21 mouse cellular contexts compared by ENCODE assay signal in the genomic region with DNA sequence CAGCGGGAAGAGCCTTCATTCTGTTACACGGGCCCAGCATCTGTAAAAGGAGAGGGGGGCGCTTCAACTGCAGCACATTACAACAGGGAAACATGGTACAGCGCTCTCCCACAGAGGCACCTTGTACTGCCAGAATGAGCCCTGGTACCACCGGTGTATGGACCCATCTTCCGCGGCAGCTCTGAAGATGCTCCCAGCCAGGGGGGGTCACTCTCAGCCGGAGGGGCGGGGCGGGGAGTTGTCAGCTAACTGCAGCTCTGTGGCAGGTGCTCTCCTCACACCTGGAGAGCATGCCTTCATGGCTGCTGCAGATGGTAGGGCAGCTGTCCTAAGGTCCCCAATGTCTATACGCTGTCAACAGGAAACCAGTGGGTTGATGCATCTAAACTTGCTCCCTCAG. TPM values are rescaled to one million over a fixed set of nuclear protein-coding genes. Genes with fewer than 3 reads are reported as not detected.
A peak's percentile ranks its signal among the peaks of the same experiment; 100 is the strongest.
DNase-seq lines count a peak whose midpoint lies in the region; ATAC-seq lines count a peak whose summit lies in the region.
"Had no signal": no experiment of that assay in that cellular context is flagged by ENCODE, and none has a peak within 500 bp of the region (broad histone marks: within the 10 kb centered on the region; RNA-seq: fewer than 3 reads in every experiment).

No protein-coding gene starts in this region.

- H3K9me3 ChIP-seq in hindbrain, embryonic 13.5 days, result no peaks in the 10 kb centered on the region
- no peaks in the 10 kb centered on the region for H3K9me3 ChIP-seq in hindbrain, embryonic 11.5 days (ENCODE audit: control insufficient read depth, low read length)
- no peaks in the 10 kb centered on the region for H3K9me3 ChIP-seq in neural tube, embryonic 13.5 days
- H3K9me3 ChIP-seq in neural tube, embryonic 15.5 days (replicated peaks), result no peaks in the 10 kb centered on the region
- H3K9me3 ChIP-seq in midbrain, embryonic 15.5 days, result no peaks in the 10 kb centered on the region
- H3K9me3 ChIP-seq: embryonic facial prominence, embryonic 12.5 days; forebrain, embryonic 13.5 days; heart, embryonic 15.5 days had no signal

- peaks cover 87% of the 10 kb centered on the region for H3K4me1 ChIP-seq in hindbrain, embryonic 13.5 days (replicated peaks)
- peaks cover 8% of the 10 kb centered on the region; the same call in 1 of the 2 replicates for H3K4me1 ChIP-seq in hindbrain, embryonic 11.5 days (replicated peaks; ENCODE audit: control insufficient read depth, insufficient read depth, low read length)
- peaks cover 92% of the 10 kb centered on the region for H3K4me1 ChIP-seq in neural tube, embryonic 13.5 days (replicated peaks)
- peaks cover 76% of the 10 kb centered on the region for H3K4me1 ChIP-seq in neural tube, embryonic 15.5 days
- H3K4me1 ChIP-seq in midbrain, embryonic 15.5 days, result peaks cover 67% of the 10 kb centered on the region

- no peaks in the 10 kb centered on the region for H3K36me3 ChIP-seq in hindbrain, embryonic 13.5 days
- H3K36me3 ChIP-seq in hindbrain, embryonic 11.5 days (ENCODE audit: control insufficient read depth, insufficient read depth, low read length), result no peaks in the 10 kb centered on the region
- H3K36me3 ChIP-seq in neural tube, embryonic 13.5 days, result no peaks in the 10 kb centered on the region
- H3K36me3 ChIP-seq in neural tube, embryonic 15.5 days, result no peaks in the 10 kb centered on the region
- no peaks in the 10 kb centered on the region for H3K36me3 ChIP-seq in midbrain, embryonic 15.5 days (replicated peaks)
- H3K36me3 ChIP-seq: embryonic facial prominence, embryonic 12.5 days; heart, embryonic 15.5 days had no signal

- 81% methylated on average over 11 of the region's 11 CpGs for WGBS in hindbrain, embryonic 13.5 days
- 84% methylated on average over 11 of the region's 11 CpGs for WGBS in hindbrain, embryonic 11.5 days
- 79% methylated on average over 11 of the region's 11 CpGs for WGBS in neural tube, embryonic 13.5 days
- 82% methylated on average over 11 of the region's 11 CpGs for WGBS in neural tube, embryonic 15.5 days
- 85% methylated on average over 11 of the region's 11 CpGs for WGBS in midbrain, embryonic 15.5 days

- H3K27me3 ChIP-seq in hindbrain, embryonic 13.5 days, result no peaks in the 10 kb centered on the region
- no peaks in the 10 kb centered on the region for H3K27me3 ChIP-seq in hindbrain, embryonic 11.5 days (ENCODE audit: control insufficient read depth, insufficient read depth, low read length)
- no peaks in the 10 kb centered on the region for H3K27me3 ChIP-seq in neural tube, embryonic 13.5 days
- H3K27me3 ChIP-seq in neural tube, embryonic 15.5 days (replicated peaks), result no peaks in the 10 kb centered on the region
- H3K27me3 ChIP-seq in midbrain, embryonic 15.5 days (replicated peaks), result no peaks in the 10 kb centered on the region
- H3K27me3 ChIP-seq: CH12.LX; embryonic facial prominence, embryonic 12.5 days; heart, embryonic 15.5 days had no signal

- DNase-seq in hindbrain, embryonic 11.5 days (ENCODE audit: low spot score), result no peak
- DNase-seq in right cerebral cortex, postnatal 14 days, result no peak
- DNase-seq: adrenal gland, postnatal 14 days; cerebellum, adult 11-12 months; cerebellum, adult 9-10 months; cerebellum, postnatal 25 days; gastrocnemius, postnatal 14 days; heart, adult 2 months; heart, postnatal 14 days had no signal

- H3K9ac ChIP-seq in hindbrain, embryonic 13.5 days, result no peak overlapping the region
- H3K9ac ChIP-seq in hindbrain, embryonic 11.5 days (ENCODE audit: low read depth, low read length), result no peak overlapping the region
- H3K9ac ChIP-seq in neural tube, embryonic 13.5 days, result no peak overlapping the region
- H3K9ac ChIP-seq in neural tube, embryonic 15.5 days (replicated peaks), result no peak overlapping the region
- no peak overlapping the region for H3K9ac ChIP-seq in midbrain, embryonic 15.5 days
- H3K9ac ChIP-seq: embryonic facial prominence, embryonic 12.5 days; forebrain, embryonic 13.5 days; forebrain, postnatal 0 days; heart, embryonic 15.5 days had no signal

- no peak overlapping the region for H3K4me2 ChIP-seq in hindbrain, embryonic 13.5 days
- no peak overlapping the region for H3K4me2 ChIP-seq in hindbrain, embryonic 11.5 days (replicated peaks; ENCODE audit: low read depth, low read length)
- H3K4me2 ChIP-seq in neural tube, embryonic 13.5 days, result no peak overlapping the region
- no peak overlapping the region for H3K4me2 ChIP-seq in neural tube, embryonic 15.5 days
- H3K4me2 ChIP-seq in midbrain, embryonic 15.5 days, result no peak overlapping the region
- H3K4me2 ChIP-seq: embryonic facial prominence, embryonic 12.5 days; heart, embryonic 11.5 days; heart, embryonic 15.5 days had no signal

- no peak for ATAC-seq in hindbrain, embryonic 13.5 days (ENCODE audit: low FRiP score)
- no peak for ATAC-seq in hindbrain, embryonic 11.5 days (ENCODE audit: low FRiP score)
- ATAC-seq in neural tube, embryonic 13.5 days (ENCODE audit: low read depth), result no peak
- no peak for ATAC-seq in neural tube, embryonic 15.5 days (ENCODE audit: low FRiP score)
- ATAC-seq in midbrain, embryonic 15.5 days (replicated peaks), result no peak
- ATAC-seq: activated CD4-positive, CD25-positive, alpha-beta regulatory T cell, adult 4 months; Patski had no signal

- peak overlapping the region; percentile 40; the same call in 1 of the 2 replicates for H3K27ac ChIP-seq in hindbrain, embryonic 13.5 days
- H3K27ac ChIP-seq in hindbrain, embryonic 11.5 days (ENCODE audit: low read depth, low read length), result no peak overlapping the region
- H3K27ac ChIP-seq in neural tube, embryonic 13.5 days (replicated peaks), result 0 out of 2 replicates have a peak overlapping the region, but pooled peaks have one; percentile 34
- H3K27ac ChIP-seq in neural tube, embryonic 15.5 days (replicated peaks), result no peak overlapping the region
- H3K27ac ChIP-seq in midbrain, embryonic 15.5 days, result peak overlapping the region; percentile 18; the same call in 1 of the 2 replicates
- H3K27ac ChIP-seq: embryonic facial prominence, embryonic 12.5 days; forebrain, embryonic 13.5 days; heart, adult 2 months; heart, embryonic 15.5 days had no signal

- H3K4me3 ChIP-seq in hindbrain, embryonic 13.5 days, result no peak overlapping the region
- no peak overlapping the region for H3K4me3 ChIP-seq in hindbrain, embryonic 11.5 days (ENCODE audit: low read depth, low read length)
- H3K4me3 ChIP-seq in neural tube, embryonic 13.5 days, result no peak overlapping the region
- no peak overlapping the region for H3K4me3 ChIP-seq in neural tube, embryonic 15.5 days (replicated peaks)
- H3K4me3 ChIP-seq in midbrain, embryonic 15.5 days, result no peak overlapping the region
- H3K4me3 ChIP-seq: embryonic facial prominence, embryonic 12.5 days; forebrain, embryonic 13.5 days; heart, adult 2 months; heart, embryonic 15.5 days had no signal

RNA-seq across cellular contexts. Expression of a gene that starts 25.7 kb away (rescaled TPM):
- polyA plus RNA-seq in hindbrain, embryonic 13.5 days (2015; fragmentation: Nextera tagmentation; extraction: Ambion mirVana), result 2.4 and 3.4 TPM in 2 replicates
- 2.9 and 4.7 TPM in 2 replicates for polyA plus RNA-seq in hindbrain, embryonic 11.5 days (2014; fragmentation: Nextera tagmentation; extraction: Ambion mirVana)
- 1.5 and 1.6 TPM in 2 replicates for polyA plus RNA-seq in neural tube, embryonic 13.5 days (2015; fragmentation: Nextera tagmentation; extraction: Ambion mirVana)
- polyA plus RNA-seq in neural tube, embryonic 15.5 days (2015; fragmentation: Nextera tagmentation; extraction: Ambion mirVana), result 1.0 and 1.5 TPM in 2 replicates
- polyA plus RNA-seq in midbrain, embryonic 15.5 days (2015; fragmentation: Nextera tagmentation; extraction: Ambion mirVana), result 1.7 and 2.2 TPM in 2 replicates
- polyA plus RNA-seq: activated CD4-positive, CD25-positive, alpha-beta regulatory T cell, adult 4 months; embryonic facial prominence, embryonic 12.5 days; heart, adult 2 months; Patski had no signal

Comparison
In these comparisons a context has a peak if more than half of its experiments do, and no peak if none do; other contexts are left out.
1. H3K27ac ChIP-seq: peak in hindbrain, embryonic 13.5 days (single experiment), neural tube, embryonic 13.5 days (single experiment) and midbrain, embryonic 15.5 days (single experiment); none in hindbrain, embryonic 11.5 days (single experiment) and neural tube, embryonic 15.5 days (single experiment).